Mouse (Mus musculus) liver, adult 2 months (tissue): ENCODE results near the gene BC107364. TPM values are rescaled to one million over a fixed set of nuclear protein-coding genes. Genes with fewer than 3 reads are reported as not detected.
"Not testable (repeated sequence)": the region's sequence is repeated elsewhere in the genome, so short reads cannot be mapped to it uniquely, and the experiment has no call there.

ENCODE experiments used
- DNase-seq: peaks from one replicate; pipeline ENCODE4 v3.0.0-alpha.2; 2011; ENCODE audit warnings: low read depth, low spot score; ENCODE audit errors: extremely low read depth
- H3K27ac ChIP-seq: fragments of 200-500 bp; replicated peaks from 2 replicates; pipeline ENCODE4 v1.5.1; 2012; ENCODE audit warnings: low read depth, mild to moderate bottlenecking, control low read depth, inconsistent platforms, low read length; ENCODE audit not compliant: insufficient read depth
- H3K27me3 ChIP-seq: fragments of 200-500 bp; 2 replicates; pipeline ENCODE4 v1.6.1; 2012; ENCODE audit warnings: mild to moderate bottlenecking, moderate library complexity, low read length, inconsistent platforms; ENCODE audit not compliant: control insufficient read depth, insufficient read depth
- H3K36me3 ChIP-seq: fragments of 200-500 bp; 2 replicates; pipeline ENCODE4 v1.6.1; 2012; ENCODE audit warnings: low read length, inconsistent platforms; ENCODE audit not compliant: control insufficient read depth, insufficient read depth
- H3K4me1 ChIP-seq: fragments of 200-500 bp; 2 replicates; pipeline ENCODE4 v1.6.1; 2011; ENCODE audit warnings: low read length; ENCODE audit not compliant: control insufficient read depth, insufficient read depth
- H3K4me3 ChIP-seq: fragments of 200-500 bp; 2 replicates; pipeline ENCODE4 v1.5.1; 2011; ENCODE audit warnings: low read depth, mild to moderate bottlenecking, control low read depth, low read length, moderate library complexity; ENCODE audit not compliant: insufficient read depth
- H3K79me2 ChIP-seq: fragments of 200-500 bp; 2 replicates; pipeline ENCODE4 v1.6.1; 2012; ENCODE audit warnings: inconsistent platforms, mild to moderate bottlenecking, low read length, moderate library complexity; ENCODE audit not compliant: control insufficient read depth, insufficient read depth
- H3K9ac ChIP-seq: fragments of 200-500 bp; 2 replicates; pipeline ENCODE4 v1.6.1; 2012; ENCODE audit warnings: low read depth, mild to moderate bottlenecking, control low read depth, inconsistent platforms, low read length
- CTCF ChIP-seq: fragments of 200-500 bp; IDR thresholded peaks from 2 replicates; pipeline ENCODE4 v1.5.1; 2011; ENCODE audit warnings: low read depth, low read length, control low read depth
- POLR2A ChIP-seq: fragments of 200-500 bp; IDR thresholded peaks from 2 replicates; pipeline ENCODE4 v1.6.1; 2011; ENCODE audit warnings: low read length, control low read depth; ENCODE audit not compliant: insufficient read depth; ENCODE audit errors: extremely low read depth
- WGBS: fragments of 180-500 bp; shearing (Covaris S2); methylation state at CpG from one replicate; pipeline ENCODE4 v1.1.7; 2018; 5-methylcytosine and 5-hydroxymethylcytosine counted together
- polyA plus RNA-seq: library from polyadenylated mRNA; depleted of rRNA; stranded (reverse); fragments of >200 nt; gene quantifications from 2 replicates; pipeline ENCODE4 v1.2.3, GENCODE M21; 2012; rRNA removed
- total RNA-seq: library from RNA; depleted of rRNA; stranded (reverse); fragments of >200 nt; gene quantifications from 2 replicates; pipeline ENCODE4 v1.2.3, GENCODE M21; 2014; rRNA removed

The BC107364 gene
- total and polyA plus RNA-seq, 2 experiments = not detected

- Histone ChIP-seq H3K9ac (no peak overlapping the region), H3K27ac (no peak overlapping the region), H3K36me3 (no peaks in the 10 kb centered on the region), H3K4me3 (no peak overlapping the region), H3K27me3 (peaks cover 20% of the 10 kb centered on the region), H3K4me1 (no peaks in the 10 kb centered on the region), H3K79me2 (no peaks in the 10 kb centered on the region)
- WGBS = 97% methylated on average over 7 of the region's 7 CpGs
- DNase-seq = no peak
- TF ChIP-seq POLR2A (no peak), CTCF (no peak)
These were observed 55.2 kb downstream of the BC107364 start for GRCm38 (mm10) chr3:96396857-96397256.

GRCm38 (mm10) chr3:96387202-96387601 lies 64.9 kb downstream of the BC107364 start:
- not testable (repeated sequence) for H3K27me3 ChIP-seq, H3K79me2 ChIP-seq, H3K4me1 ChIP-seq, H3K36me3 ChIP-seq, H3K27ac ChIP-seq, DNase-seq, H3K4me3 ChIP-seq, H3K9ac ChIP-seq
- no CpG with 5 or more reads among the region's 18 CpGs for WGBS

Other genes with a start within 250 kb of the BC107364 start
- gene Bola1, start 232.6 kb downstream of the BC107364 start, total RNA-seq = 68.7 and 74.7 TPM in 2 replicates
- 44.0 and 56.0 TPM in 2 replicates for gene Bola1, start 232.6 kb downstream of the BC107364 start, polyA plus RNA-seq
- 8.9 TPM in 2 replicates for gene Hist2h2ab, start 232.4 kb downstream of the BC107364 start, total RNA-seq
- gene Hist2h2ab, start 232.4 kb downstream of the BC107364 start, polyA plus RNA-seq = 0.81 TPM in 1 of 2 replicates, not detected in the other
- 99.7 and 113 TPM in 2 replicates for gene Hist2h2ac, start 231.4 kb downstream of the BC107364 start, total RNA-seq
- gene Hist2h2ac, start 231.4 kb downstream of the BC107364 start, polyA plus RNA-seq = 1.6 and 2.9 TPM in 2 replicates
- 2.9 TPM in 2 replicates for gene Hist2h2be, start 231.2 kb downstream of the BC107364 start, total RNA-seq
- 1.4 and 1.9 TPM in 2 replicates for gene Hist2h2be, start 231.2 kb downstream of the BC107364 start, polyA plus RNA-seq
- gene Hist2h3c2, start 213.2 kb downstream of the BC107364 start, total RNA-seq = 3.5 and 8.3 TPM in 2 replicates
- 8.6 and 22.4 TPM in 2 replicates for gene Hist2h3c2, start 213.2 kb downstream of the BC107364 start, polyA plus RNA-seq
- 663 and 777 TPM in 2 replicates for gene Hist2h2aa2, start 212.0 kb downstream of the BC107364 start, total RNA-seq
- 385 and 570 TPM in 2 replicates for gene Hist2h2aa2, start 212.0 kb downstream of the BC107364 start, polyA plus RNA-seq
- gene Hist2h2aa1, start 206.8 kb downstream of the BC107364 start, total RNA-seq = 230 and 263 TPM in 2 replicates
- 428 and 563 TPM in 2 replicates for gene Hist2h2aa1, start 206.8 kb downstream of the BC107364 start, polyA plus RNA-seq
- not detected in 2 replicates for gene Hist2h3c1, start 205.6 kb downstream of the BC107364 start, total RNA-seq
- gene Hist2h3c1, start 205.6 kb downstream of the BC107364 start, polyA plus RNA-seq = not detected in 2 replicates
- gene Hist2h4, start 189.0 kb downstream of the BC107364 start, total RNA-seq = 6.0 and 6.6 TPM in 2 replicates
- 0.75 and 1.5 TPM in 2 replicates for gene Hist2h4, start 189.0 kb downstream of the BC107364 start, polyA plus RNA-seq
- gene Hist2h3b, start 183.7 kb downstream of the BC107364 start, total RNA-seq = 29.2 and 49.8 TPM in 2 replicates
- 5.7 and 5.8 TPM in 2 replicates for gene Hist2h3b, start 183.7 kb downstream of the BC107364 start, polyA plus RNA-seq
- gene Hist2h2bb, start 182.6 kb downstream of the BC107364 start, total RNA-seq = 30.4 and 30.7 TPM in 2 replicates
- not detected in 2 replicates for gene Hist2h2bb, start 182.6 kb downstream of the BC107364 start, polyA plus RNA-seq
- gene Fcgr1, start 158.3 kb downstream of the BC107364 start, total RNA-seq = 3.2 and 3.7 TPM in 2 replicates
- 0.97 and 2.2 TPM in 2 replicates for gene Fcgr1, start 158.3 kb downstream of the BC107364 start, polyA plus RNA-seq
- gene Hfe2, start 72.9 kb upstream of the BC107364 start, total RNA-seq = 29.6 and 36.4 TPM in 2 replicates
- 93.8 and 98.4 TPM in 2 replicates for gene Hfe2, start 72.9 kb upstream of the BC107364 start, polyA plus RNA-seq
- 153 and 159 TPM in 2 replicates for gene Txnip, start 105.7 kb upstream of the BC107364 start, total RNA-seq
- 51.0 and 74.3 TPM in 2 replicates for gene Txnip, start 105.7 kb upstream of the BC107364 start, polyA plus RNA-seq
- not detected in 2 replicates for gene Gm16253, start 124.7 kb upstream of the BC107364 start, total RNA-seq
- gene Gm16253, start 124.7 kb upstream of the BC107364 start, polyA plus RNA-seq = not detected in 2 replicates
- gene Polr3gl, start 141.9 kb upstream of the BC107364 start, total RNA-seq = 5.7 and 8.2 TPM in 2 replicates
- gene Polr3gl, start 141.9 kb upstream of the BC107364 start, polyA plus RNA-seq = 7.0 and 7.7 TPM in 2 replicates
- gene Ankrd34a, start 144.3 kb upstream of the BC107364 start, total RNA-seq = 0.07 TPM in 1 of 2 replicates, not detected in the other
- gene Ankrd34a, start 144.3 kb upstream of the BC107364 start, polyA plus RNA-seq = 0.05 and 0.07 TPM in 2 replicates
- 3.0 and 3.1 TPM in 2 replicates for gene Lix1l, start 148.8 kb upstream of the BC107364 start, total RNA-seq
- 2.5 and 3.3 TPM in 2 replicates for gene Lix1l, start 148.8 kb upstream of the BC107364 start, polyA plus RNA-seq
- 11.9 and 12.2 TPM in 2 replicates for gene Rbm8a, start 177.6 kb upstream of the BC107364 start, total RNA-seq
- 6.3 and 7.0 TPM in 2 replicates for gene Rbm8a, start 177.6 kb upstream of the BC107364 start, polyA plus RNA-seq
- gene Pex11b, start 183.1 kb upstream of the BC107364 start, total RNA-seq = 27.1 and 31.4 TPM in 2 replicates
- 33.8 and 40.8 TPM in 2 replicates for gene Pex11b, start 183.1 kb upstream of the BC107364 start, polyA plus RNA-seq
- 0.13 and 0.28 TPM in 2 replicates for gene Gm42957, start 183.2 kb upstream of the BC107364 start, total RNA-seq
- not detected in 2 replicates for gene Gm42957, start 183.2 kb upstream of the BC107364 start, polyA plus RNA-seq
- 0.18 and 0.27 TPM in 2 replicates for gene Itga10, start 193.3 kb upstream of the BC107364 start, total RNA-seq
- gene Itga10, start 193.3 kb upstream of the BC107364 start, polyA plus RNA-seq = 0.30 and 0.57 TPM in 2 replicates
- under 0.01 TPM in 1 of 2 replicates, not detected in the other for gene Ankrd35, start 217.8 kb upstream of the BC107364 start, total RNA-seq
- gene Ankrd35, start 217.8 kb upstream of the BC107364 start, polyA plus RNA-seq = 0.07 TPM in 1 of 2 replicates, not detected in the other
- 1.7 and 2.6 TPM in 2 replicates for gene Pias3, start 244.1 kb upstream of the BC107364 start, total RNA-seq
- gene Pias3, start 244.1 kb upstream of the BC107364 start, polyA plus RNA-seq = 7.3 and 8.1 TPM in 2 replicates